Mouse (Mus musculus) fat pad, adult 2 months (tissue): ENCODE measurements around the gene Arl5b.

Experiments
- DNase-seq: peaks from one replicate; pipeline ENCODE4 v3.0.0-alpha.2; 2011; ENCODE audit warnings: low read depth, low spot score; ENCODE audit errors: extremely low read depth

Arl5b gene

DNA sequence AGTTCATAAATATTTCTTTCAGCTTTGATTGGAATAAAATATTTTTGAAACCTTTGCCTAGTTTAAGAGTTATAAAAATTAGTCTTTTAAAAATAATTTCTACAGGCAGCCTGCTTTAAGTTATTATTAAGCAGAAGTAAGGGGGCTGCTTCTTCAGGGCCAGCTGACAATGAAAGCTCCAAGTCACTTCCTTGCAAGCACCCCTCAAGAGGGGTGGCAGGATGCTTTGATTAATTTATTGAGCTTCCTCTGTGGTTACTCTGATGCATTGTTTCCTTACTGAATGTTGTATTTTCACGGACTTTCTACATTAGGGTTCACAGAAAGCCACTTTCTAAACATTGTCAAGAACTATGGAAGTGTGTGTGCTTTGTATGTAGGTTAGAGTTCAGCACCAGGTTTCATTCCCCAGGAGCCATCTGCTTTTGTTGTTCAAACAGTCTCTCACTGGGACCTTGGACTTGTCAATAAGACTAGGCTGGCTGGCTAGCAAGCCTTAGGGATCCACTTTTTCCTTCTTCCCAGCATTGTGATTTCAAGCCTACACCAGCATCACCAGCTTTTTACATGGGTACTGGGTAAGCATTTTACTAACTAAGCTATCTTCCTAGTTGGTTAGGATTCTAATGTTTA, 62.7 kb downstream of the Arl5b start:
- DNase-seq: no peak

DNA sequence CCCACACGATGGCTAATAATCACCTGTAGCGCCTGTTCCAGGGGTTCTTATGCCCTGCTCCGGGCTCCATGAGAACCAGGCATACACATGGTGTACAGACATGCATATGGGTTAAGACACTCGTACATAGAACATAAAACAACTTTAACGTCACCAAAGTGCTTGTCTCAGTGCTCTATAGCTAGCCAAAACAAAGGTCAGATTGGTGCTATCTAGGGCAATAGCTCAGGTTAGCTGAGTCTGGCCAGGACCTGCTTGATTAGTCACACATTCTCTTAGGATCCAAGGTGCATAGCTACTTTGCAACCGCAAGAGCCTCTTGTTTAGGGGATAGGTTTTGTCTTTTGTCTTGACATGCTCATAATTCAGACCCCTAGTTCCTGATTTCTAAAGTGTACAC, 63.5 kb downstream of the Arl5b start:
- DNase-seq: no peak

DNA sequence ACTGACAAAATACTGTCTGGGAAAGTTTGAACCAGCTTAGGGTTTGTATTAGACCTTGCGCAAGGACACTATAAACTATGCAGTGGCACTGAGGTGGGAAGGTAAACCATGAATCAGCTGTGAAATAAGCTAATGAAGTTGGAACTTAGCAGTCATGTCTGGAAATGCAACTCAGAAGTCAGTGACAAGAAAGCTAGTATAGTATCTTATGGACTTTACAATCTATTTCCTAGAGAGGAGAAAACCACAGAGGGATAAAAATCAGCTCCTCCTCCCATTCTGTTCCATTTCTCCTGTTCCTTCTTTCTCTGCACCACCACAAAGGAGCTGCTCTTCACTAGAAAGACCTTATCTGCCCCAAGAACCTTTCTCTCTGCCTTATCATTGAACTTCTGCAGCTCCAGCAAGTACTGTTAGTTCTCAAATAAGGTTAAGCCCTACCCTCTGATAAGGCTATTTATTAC, 72.1 kb downstream of the Arl5b start:
- no peak for DNase-seq
